Mouse (Mus musculus): ENCODE results near the gene C1qtnf3.
A peak's percentile ranks its signal among the peaks of the same experiment; 100 is the strongest.

Gene C1qtnf3

GRCm38 (mm10) chr15:10959277-10960026 is 7.3 kb downstream of the C1qtnf3 start:
- DNase-seq = no peak

GRCm38 (mm10) chr15:10960267-10960666 is 8.1 kb downstream of the C1qtnf3 start:
- DNase-seq = no peak

GRCm38 (mm10) chr15:10962601-10963000 is 10.5 kb downstream of the C1qtnf3 start:
- no peak for DNase-seq

- no peak for DNase-seq
Observed at GRCm38 (mm10) chr15:10969439-10969838, 17.3 kb downstream of the C1qtnf3 start.

- DNase-seq = no peak
Observed at GRCm38 (mm10) chr15:10970777-10971176, 18.6 kb downstream of the C1qtnf3 start.

GRCm38 (mm10) chr15:10977151-10977550 is 25.0 kb downstream of the C1qtnf3 start:
- no peak for DNase-seq

GRCm38 (mm10) chr15:10980712-10981111 is 28.6 kb downstream of the C1qtnf3 start:
- DNase-seq = no peak

GRCm38 (mm10) chr15:10981377-10982063 is 29.4 kb downstream of the C1qtnf3 start, which contains the start of gene Amacr:
Amacr (plus strand) TSS chr15:10981756.
- DNase-seq = peak; percentile 99

GRCm38 (mm10) chr15:10982064-10982435 is 29.9 kb downstream of the C1qtnf3 start:
- peak; percentile 54 for DNase-seq

- no peak for DNase-seq
Observed at GRCm38 (mm10) chr15:10985756-10986155, 33.6 kb downstream of the C1qtnf3 start.

GRCm38 (mm10) chr15:10986477-10986876 is 34.3 kb downstream of the C1qtnf3 start:
- DNase-seq = peak; percentile 28

- peak; percentile 50 for DNase-seq
Observed at GRCm38 (mm10) chr15:10990411-10990810, 38.3 kb downstream of the C1qtnf3 start.

GRCm38 (mm10) chr15:10991566-10991965 is 39.4 kb downstream of the C1qtnf3 start:
- peak; percentile 1 for DNase-seq

- no peak for DNase-seq
Observed at GRCm38 (mm10) chr15:10999832-11000231, 47.7 kb downstream of the C1qtnf3 start.

GRCm38 (mm10) chr15:11000421-11000820 is 48.3 kb downstream of the C1qtnf3 start, which contains the start of gene Slc45a2:
Slc45a2 (plus strand) TSS chr15:11000721.
- DNase-seq = no peak

- peak; percentile 52 for DNase-seq
Observed at GRCm38 (mm10) chr15:11003791-11004190, 51.7 kb downstream of the C1qtnf3 start.

- DNase-seq = peak; percentile 60
Observed at GRCm38 (mm10) chr15:11004646-11005045, 52.5 kb downstream of the C1qtnf3 start.

GRCm38 (mm10) chr15:11008756-11009155 is 56.6 kb downstream of the C1qtnf3 start:
- DNase-seq = peak; percentile 60

- peak; percentile 85 for DNase-seq
Observed at GRCm38 (mm10) chr15:11010976-11011548, 58.9 kb downstream of the C1qtnf3 start.

- DNase-seq = no peak
Observed at GRCm38 (mm10) chr15:11014931-11015330, 62.8 kb downstream of the C1qtnf3 start.

- DNase-seq = no peak
Observed at GRCm38 (mm10) chr15:11026801-11027561, 74.8 kb downstream of the C1qtnf3 start.
